Mouse (Mus musculus) cortical plate, adult 2 months (tissue): ENCODE results near the gene Gm10643.

Experiments used
- CTCF ChIP-seq: fragments of 200-500 bp; IDR thresholded peaks from 2 replicates; pipeline ENCODE4 v1.5.1; 2011; ENCODE audit warnings: mild to moderate bottlenecking, control low read depth, low read length; ENCODE audit not compliant: insufficient read depth; ENCODE audit errors: extremely low read depth
- POLR2A ChIP-seq: fragments of 200-500 bp; IDR thresholded peaks from 2 replicates; pipeline ENCODE4 v1.6.1; 2011; ENCODE audit warnings: mild to moderate bottlenecking, low read length, control low read depth; ENCODE audit not compliant: insufficient read depth; ENCODE audit errors: extremely low read depth

DNA sequence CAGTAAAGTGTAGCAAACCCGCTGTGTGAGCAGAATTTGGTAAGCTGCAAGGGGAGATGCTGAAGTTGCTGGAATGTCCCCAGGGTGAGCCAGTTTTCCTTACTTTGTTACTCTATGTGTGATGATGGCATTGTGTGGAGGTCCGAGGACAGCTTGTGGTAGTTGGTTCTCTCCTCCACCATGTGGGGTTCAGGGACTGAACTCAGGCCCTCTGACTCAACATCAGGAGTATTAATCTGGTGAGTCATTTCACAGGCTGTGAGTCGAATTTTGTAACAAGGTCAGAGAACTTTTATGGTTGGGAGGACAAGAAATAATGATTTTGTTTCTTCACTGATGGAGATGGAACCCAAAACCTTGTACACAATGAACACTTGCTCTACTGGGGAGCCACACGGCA, 32.2 kb downstream of the Gm10643 start:
- TF ChIP-seq POLR2A (no peak), CTCF (no peak)
